Mouse (Mus musculus) heart, adult 11 months (tissue): ENCODE data around the gene Ckap2l.

Source experiments
- DNase-seq: peaks from one replicate; pipeline ENCODE4 v3.0.0; 2022

Gene Ckap2l

GRCm38 (mm10) chr2:129261151-129261794 is 35.7 kb downstream of the Ckap2l start:
- peak; percentile 86 for DNase-seq

- DNase-seq: peak; percentile 70
These were observed 36.4 kb downstream of the Ckap2l start for GRCm38 (mm10) chr2:129260646-129261045.

- DNase-seq: peak; percentile 89
These were observed 38.4 kb downstream of the Ckap2l start for GRCm38 (mm10) chr2:129258475-129259211.

- DNase-seq: peak; percentile 56
These were observed 39.0 kb downstream of the Ckap2l start for GRCm38 (mm10) chr2:129258056-129258455.

- peak; percentile 73 for DNase-seq
These were observed 41.0 kb downstream of the Ckap2l start for GRCm38 (mm10) chr2:129256006-129256405.

- DNase-seq: no peak
These were observed 42.9 kb downstream of the Ckap2l start for GRCm38 (mm10) chr2:129254076-129254475.

- DNase-seq: peak; percentile 60
These were observed 43.4 kb downstream of the Ckap2l start for GRCm38 (mm10) chr2:129253631-129253970.

- peak; percentile 66 for DNase-seq
These were observed 44.0 kb downstream of the Ckap2l start for GRCm38 (mm10) chr2:129252836-129253630.

- peak; percentile 41 for DNase-seq
These were observed 47.7 kb downstream of the Ckap2l start for GRCm38 (mm10) chr2:129249321-129249720.

- DNase-seq: peak; percentile 64
These were observed 49.3 kb downstream of the Ckap2l start for GRCm38 (mm10) chr2:129247707-129248121.

GRCm38 (mm10) chr2:129246924-129247323 is 50.1 kb downstream of the Ckap2l start:
- peak; percentile 61 for DNase-seq

GRCm38 (mm10) chr2:129246436-129246835 is 50.6 kb downstream of the Ckap2l start:
- DNase-seq: peak; percentile 79

- DNase-seq: peak; percentile 72
These were observed 51.4 kb downstream of the Ckap2l start for GRCm38 (mm10) chr2:129245618-129246017.

- DNase-seq: peak; percentile 91
These were observed 52.4 kb downstream of the Ckap2l start for GRCm38 (mm10) chr2:129244446-129245120.

GRCm38 (mm10) chr2:129243786-129244185 is 53.2 kb downstream of the Ckap2l start:
- DNase-seq: peak; percentile 90

GRCm38 (mm10) chr2:129243005-129243404 is 54.0 kb downstream of the Ckap2l start:
- DNase-seq: peak; percentile 40

GRCm38 (mm10) chr2:129241845-129242833 is 54.9 kb downstream of the Ckap2l start:
- DNase-seq: peak; percentile 65

- DNase-seq: peak; percentile 56
These were observed 56.1 kb downstream of the Ckap2l start for GRCm38 (mm10) chr2:129240726-129241432.

- DNase-seq: peak; percentile 70
These were observed 60.5 kb downstream of the Ckap2l start for GRCm38 (mm10) chr2:129236526-129236925.

- peak; percentile 29 for DNase-seq
These were observed 62.3 kb downstream of the Ckap2l start for GRCm38 (mm10) chr2:129234731-129235130.
